Mouse (Mus musculus): ENCODE results near the gene Padi1.

DNA sequence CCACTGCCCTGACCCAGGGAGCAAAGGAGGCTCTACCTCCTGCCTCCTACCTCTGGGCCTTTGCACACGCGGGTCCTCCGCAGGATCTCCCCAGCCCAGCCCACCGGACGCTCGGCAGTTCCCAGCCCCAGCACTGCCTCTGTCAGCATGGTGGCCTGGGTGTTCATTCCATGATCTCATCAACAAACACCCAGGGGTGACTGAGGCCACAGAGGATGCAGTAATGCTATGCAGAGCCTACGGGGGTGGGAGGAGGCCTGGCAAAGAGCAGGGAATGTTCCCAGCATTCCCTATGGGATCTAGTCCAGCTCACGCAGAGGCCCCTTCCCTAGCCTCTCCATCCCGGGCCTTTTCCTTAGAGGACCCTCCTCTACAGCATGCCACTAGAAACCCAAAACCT is 50.9 kb downstream of the Padi1 start:
- no peak for TF ChIP-seq CTCF (IDR thresholded peaks at IDR 0.05; ENCODE audit: control insufficient read depth, insufficient read depth, insufficient read length)
- no peak for TF ChIP-seq CEBPB (IDR thresholded peaks at IDR 0.05; ENCODE audit: low read depth)
- no peak for TF ChIP-seq USF1 (IDR thresholded peaks at IDR 0.05; ENCODE audit: low read depth)
- no peak for TF ChIP-seq MAX (IDR thresholded peaks at IDR 0.05)

Data from C2C12 (cell line).